Mouse (Mus musculus): ENCODE data around the gene Uggt2. TPM values are rescaled to one million over a fixed set of nuclear protein-coding genes. Genes with fewer than 3 reads are reported as not detected.

Gene Uggt2
- polyA plus RNA-seq, 1 experiment, result 36.2 TPM

- DNase-seq, result no peak
- H3K27me3 ChIP-seq (ENCODE audit: control insufficient read depth, insufficient read depth, low read length), result no peaks in the 10 kb centered on the region
- no peak overlapping the region for H3K4me3 ChIP-seq (replicated peaks; ENCODE audit: insufficient read depth, low read depth, low read length)
- TF ChIP-seq CTCF (IDR thresholded peaks at IDR 0.05; ENCODE audit: borderline replicate concordance, insufficient read depth, low read depth, low read length), result no peak
- no peak for TF ChIP-seq POLR2A (IDR thresholded peaks at IDR 0.05; ENCODE audit: borderline replicate concordance, insufficient read depth, low read length)
- no peak overlapping the region for H3K27ac ChIP-seq (ENCODE audit: insufficient read depth, low read length)
- 72% methylated on average over 3 of the region's 3 CpGs for WGBS
- H3K4me1 ChIP-seq (ENCODE audit: control insufficient read depth, insufficient read depth, low read length), result 0 out of 2 replicates have a peak, but pooled peaks cover 4% of the 10 kb centered on the region
Measured at GRCm38 (mm10) chr14:118936236-118936635, 163.0 kb downstream of the Uggt2 start.

Other genes with a start within 250 kb of the Uggt2 start
- gene Dzip1, start 174.0 kb downstream of the Uggt2 start, polyA plus RNA-seq (2012; rRNA removed), result 68.4 and 75.3 TPM in 2 replicates
- 25.9 and 26.0 TPM in 2 replicates for gene Dnajc3, start 161.5 kb downstream of the Uggt2 start, polyA plus RNA-seq (2012; rRNA removed)
- 6.4 and 6.6 TPM in 2 replicates for gene Hs6st3, start 38.9 kb upstream of the Uggt2 start, polyA plus RNA-seq (2012; rRNA removed)

Measured in cerebellum, adult 2 months (tissue).